Mouse (Mus musculus) thymus, adult 2 months (tissue): Measurements from ENCODE around the gene Isy1. TPM values are rescaled to one million over a fixed set of nuclear protein-coding genes. Genes with fewer than 3 reads are reported as not detected.

Experiments
- DNase-seq: peaks from one replicate; pipeline ENCODE4 v3.0.0; 2021
- H3K27ac ChIP-seq: fragments of 200-500 bp; 2 replicates; pipeline ENCODE4 v1.5.1; 2012; ENCODE audit warnings: low read length, control low read depth; ENCODE audit not compliant: control insufficient read depth, insufficient read depth
- H3K27me3 ChIP-seq: fragments of 200-500 bp; 2 replicates; pipeline ENCODE4 v1.6.1; 2012; ENCODE audit warnings: mild to moderate bottlenecking, low read length, moderate library complexity, mixed read lengths; ENCODE audit not compliant: control insufficient read depth, insufficient read depth
- H3K36me3 ChIP-seq: fragments of 200-500 bp; 2 replicates; pipeline ENCODE4 v1.6.1; 2012; ENCODE audit warnings: mild to moderate bottlenecking, low read length, moderate library complexity; ENCODE audit not compliant: control insufficient read depth, insufficient read depth
- H3K4me1 ChIP-seq: fragments of 200-500 bp; replicated peaks from 2 replicates; pipeline ENCODE4 v1.6.1; 2012; ENCODE audit warnings: low read length; ENCODE audit not compliant: control insufficient read depth, insufficient read depth
- H3K4me3 ChIP-seq: fragments of 200-500 bp; 2 replicates; pipeline ENCODE4 v1.5.1; 2012; ENCODE audit warnings: mild to moderate bottlenecking, low read length, control low read depth, moderate library complexity; ENCODE audit not compliant: control insufficient read depth, insufficient read depth
- CTCF ChIP-seq: fragments of 200-500 bp; IDR thresholded peaks from 2 replicates; pipeline ENCODE4 v1.5.1; 2012; ENCODE audit warnings: mild to moderate bottlenecking, control low read depth, low read length, moderate library complexity, borderline replicate concordance; ENCODE audit not compliant: control insufficient read depth, poor library complexity, insufficient read depth; ENCODE audit errors: extremely low read depth
- POLR2A ChIP-seq: fragments of 200-500 bp; IDR thresholded peaks from 2 replicates; pipeline ENCODE4 v1.6.1; 2012; ENCODE audit warnings: mild to moderate bottlenecking, low read length, control low read depth, moderate library complexity; ENCODE audit not compliant: control insufficient read depth, poor library complexity, insufficient read depth; ENCODE audit errors: extremely low read depth
- WGBS: fragments of 180-500 bp; shearing (Covaris S2); methylation state at CpG from one replicate; pipeline ENCODE4 v1.1.7; 2018; 5-methylcytosine and 5-hydroxymethylcytosine counted together
- polyA plus RNA-seq: library from polyadenylated mRNA; depleted of rRNA; stranded (reverse); fragments of >200 nt; gene quantifications from 2 replicates; pipeline ENCODE4 v1.2.3, GENCODE M21; 2012

The Isy1 gene
- polyA plus RNA-seq, 1 experiment = 51.1 TPM

GRCm38 (mm10) chr6:87797321-87797720, 41.3 kb downstream of the Isy1 start:
- WGBS = 89% methylated on average over 2 of the region's 2 CpGs

DNA sequence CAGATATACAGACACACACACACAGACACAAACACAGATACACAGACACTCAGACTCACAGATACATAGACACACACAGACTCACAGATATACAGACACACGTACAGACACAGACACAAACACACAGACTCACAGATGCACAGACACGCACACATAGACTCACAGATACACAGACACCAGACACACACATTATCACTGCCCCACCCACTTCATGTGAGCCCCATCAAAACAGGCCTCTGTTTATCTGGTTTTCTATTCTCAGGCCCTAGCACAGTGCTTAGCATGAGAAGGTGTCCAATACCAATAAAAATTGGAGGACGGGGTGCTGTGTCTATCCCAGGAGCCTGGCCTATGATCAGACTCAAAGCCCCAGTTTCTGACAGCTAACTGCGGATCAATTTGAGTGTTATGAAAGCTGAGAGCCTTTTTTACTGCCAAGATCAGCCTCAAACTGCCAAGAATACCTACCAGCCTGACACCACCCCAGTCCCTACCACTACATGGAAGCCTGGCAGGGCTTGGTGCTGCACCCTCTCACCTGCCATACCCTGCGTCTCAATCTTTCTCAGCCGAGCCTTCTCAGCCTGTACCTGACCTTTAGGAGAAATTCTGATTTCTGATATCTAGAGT, 42.2 kb downstream of the Isy1 start:
- no peak for TF ChIP-seq CTCF
- TF ChIP-seq POLR2A = no peak
- Histone ChIP-seq H3K4me3 (no peak overlapping the region), H3K4me1 (no peaks in the 10 kb centered on the region), H3K27me3 (no peaks in the 10 kb centered on the region), H3K36me3 (no peaks in the 10 kb centered on the region), H3K27ac (no peak overlapping the region)
- WGBS = 93% methylated on average over 6 of the region's 6 CpGs
- DNase-seq = no peak

More at GRCm38 (mm10) chr6:87797321-87797720, 41.3 kb downstream of the Isy1 start:
- Histone ChIP-seq H3K4me3 (no peak overlapping the region), H3K27ac (no peak overlapping the region), H3K27me3 (no peaks in the 10 kb centered on the region), H3K36me3 (no peaks in the 10 kb centered on the region), H3K4me1 (no peaks in the 10 kb centered on the region)
- no peak for DNase-seq
- TF ChIP-seq POLR2A (no peak), CTCF (no peak)

GRCm38 (mm10) chr6:87795385-87796150, 43.0 kb downstream of the Isy1 start:
- H3K27ac ChIP-seq = no peak overlapping the region
- no peak for DNase-seq
- no peak for TF ChIP-seq POLR2A
- no peak for TF ChIP-seq CTCF
- no peaks in the 10 kb centered on the region for H3K36me3 ChIP-seq
- no peaks in the 10 kb centered on the region for H3K4me1 ChIP-seq
- no peaks in the 10 kb centered on the region for H3K27me3 ChIP-seq
- no peak overlapping the region for H3K4me3 ChIP-seq
- WGBS = 93% methylated on average over 6 of the region's 6 CpGs

DNA sequence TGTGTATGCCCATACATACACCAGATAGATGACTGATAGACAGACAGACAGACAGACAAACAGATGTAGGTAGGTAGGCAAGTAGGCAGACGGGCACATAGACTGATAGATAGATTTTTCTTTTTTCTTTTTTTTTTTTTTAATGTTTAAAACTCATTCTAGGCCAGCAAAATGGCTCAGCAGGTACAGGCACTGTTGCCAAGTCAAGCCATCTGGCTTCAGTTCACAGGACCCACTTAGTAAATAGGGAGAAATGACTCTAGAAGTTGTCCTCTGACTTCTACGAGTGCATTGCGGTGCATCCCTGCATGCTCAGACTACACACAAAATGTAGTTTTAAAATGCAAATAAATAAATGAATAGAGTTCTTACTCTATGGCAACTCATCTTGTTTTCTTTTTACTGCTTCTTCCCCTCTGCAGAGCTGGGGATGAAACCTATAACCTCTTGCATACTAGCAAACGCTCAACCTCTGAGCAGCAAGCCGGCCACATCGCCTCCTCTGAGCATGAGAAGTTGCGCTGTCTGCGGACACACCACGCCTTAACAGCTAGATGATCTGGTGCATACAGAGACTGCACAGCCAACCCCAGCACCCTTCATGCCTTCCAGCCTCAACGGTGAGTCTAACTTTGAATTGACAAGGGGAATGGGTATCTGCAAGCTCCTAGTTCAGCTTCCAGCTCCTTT, 44.6 kb downstream of the Isy1 start:
- Histone ChIP-seq H3K27me3 (no peaks in the 10 kb centered on the region), H3K27ac (no peak overlapping the region), H3K4me1 (no peaks in the 10 kb centered on the region), H3K36me3 (no peaks in the 10 kb centered on the region), H3K4me3 (no peak overlapping the region)
- DNase-seq = no peak
- no peak for TF ChIP-seq CTCF
- TF ChIP-seq POLR2A = no peak
- WGBS = over 99% methylated on average over 10 of the region's 10 CpGs

- no peak overlapping the region for H3K27ac ChIP-seq
- 95% methylated on average over 5 of the region's 5 CpGs for WGBS
- no peak overlapping the region for H3K4me3 ChIP-seq
- no peak for DNase-seq
- no peak for TF ChIP-seq CTCF
- no peak for TF ChIP-seq POLR2A
- H3K36me3 ChIP-seq = no peaks in the 10 kb centered on the region
- no peaks in the 10 kb centered on the region for H3K27me3 ChIP-seq
- H3K4me1 ChIP-seq = no peaks in the 10 kb centered on the region
Measured at GRCm38 (mm10) chr6:87791826-87792225, 46.8 kb downstream of the Isy1 start.

GRCm38 (mm10) chr6:87790779-87791480, 47.7 kb downstream of the Isy1 start:
- Histone ChIP-seq H3K27ac (no peak overlapping the region), H3K4me3 (no peak overlapping the region), H3K4me1 (no peaks in the 10 kb centered on the region), H3K27me3 (no peaks in the 10 kb centered on the region), H3K36me3 (no peaks in the 10 kb centered on the region)
- WGBS = 43% methylated on average over 7 of the region's 7 CpGs
- DNase-seq = no peak
- TF ChIP-seq CTCF (no peak), POLR2A (no peak)
